Mouse (Mus musculus): ENCODE data around the gene Calm5. TPM values are rescaled to one million over a fixed set of nuclear protein-coding genes. Genes with fewer than 3 reads are reported as not detected.

The Calm5 gene
- polyA plus RNA-seq, 1 experiment from 2014 or later = not detected

- Histone ChIP-seq H3K27ac (ENCODE audit: low read depth, low read length) (no peak overlapping the region), H3K9ac (ENCODE audit: low read length) (no peak overlapping the region), H3K36me3 (ENCODE audit: control insufficient read depth, insufficient read depth, low read length) (no peaks in the 10 kb centered on the region), H3K9me3 (ENCODE audit: control insufficient read depth, low read length) (no peaks in the 10 kb centered on the region), H3K27me3 (ENCODE audit: control insufficient read depth, insufficient read depth, low read length) (no peaks in the 10 kb centered on the region), H3K4me2 (ENCODE audit: low read depth, low read length, severe bottlenecking) (no peak overlapping the region), H3K4me3 (ENCODE audit: low read depth, low read length) (no peak overlapping the region), H3K4me1 (replicated peaks; ENCODE audit: control insufficient read depth, insufficient read depth, low read length) (no peaks in the 10 kb centered on the region)
- DNase-seq (ENCODE audit: low spot score) (no peak), ATAC-seq (replicated peaks; ENCODE audit: low FRiP score) (no peak)
- WGBS = 92% methylated on average over 4 of the region's 4 CpGs
Observed at GRCm38 (mm10) chr13:3872832-3873231, 18.9 kb downstream of the Calm5 start.

GRCm38 (mm10) chr13:3876448-3876847, 22.5 kb downstream of the Calm5 start:
- Histone ChIP-seq H3K4me1 (replicated peaks; ENCODE audit: control insufficient read depth, insufficient read depth, low read length) (no peaks in the 10 kb centered on the region), H3K9ac (ENCODE audit: low read length) (no peak overlapping the region), H3K27ac (ENCODE audit: low read depth, low read length) (no peak overlapping the region), H3K36me3 (ENCODE audit: control insufficient read depth, insufficient read depth, low read length) (no peaks in the 10 kb centered on the region), H3K4me2 (ENCODE audit: low read depth, low read length, severe bottlenecking) (no peak overlapping the region), H3K27me3 (ENCODE audit: control insufficient read depth, insufficient read depth, low read length) (no peaks in the 10 kb centered on the region), H3K4me3 (ENCODE audit: low read depth, low read length) (no peak overlapping the region), H3K9me3 (ENCODE audit: control insufficient read depth, low read length) (no peaks in the 10 kb centered on the region)
- DNase-seq (ENCODE audit: low spot score) (no peak), ATAC-seq (replicated peaks; ENCODE audit: low FRiP score) (no peak)
- 83% methylated on average over 6 of the region's 6 CpGs for WGBS

GRCm38 (mm10) chr13:3877185-3877584, 23.2 kb downstream of the Calm5 start:
- DNase-seq (ENCODE audit: low spot score) = no peak
- Histone ChIP-seq H3K27me3 (ENCODE audit: control insufficient read depth, insufficient read depth, low read length) (no peaks in the 10 kb centered on the region), H3K9me3 (ENCODE audit: control insufficient read depth, low read length) (no peaks in the 10 kb centered on the region), H3K4me1 (replicated peaks; ENCODE audit: control insufficient read depth, insufficient read depth, low read length) (no peaks in the 10 kb centered on the region), H3K36me3 (ENCODE audit: control insufficient read depth, insufficient read depth, low read length) (peaks cover 2% of the 10 kb centered on the region; the same call in 1 of the 2 replicates), H3K4me2 (ENCODE audit: low read depth, low read length, severe bottlenecking) (no peak overlapping the region), H3K4me3 (ENCODE audit: low read depth, low read length) (no peak overlapping the region), H3K9ac (ENCODE audit: low read length) (no peak overlapping the region), H3K27ac (ENCODE audit: low read depth, low read length) (no peak overlapping the region)
- no peak for ATAC-seq (replicated peaks; ENCODE audit: low FRiP score)
- WGBS = 81% methylated on average over 6 of the region's 6 CpGs

GRCm38 (mm10) chr13:3877679-3878220, 23.8 kb downstream of the Calm5 start:
- Histone ChIP-seq H3K4me1 (replicated peaks; ENCODE audit: control insufficient read depth, insufficient read depth, low read length) (no peaks in the 10 kb centered on the region), H3K4me2 (ENCODE audit: low read depth, low read length, severe bottlenecking) (no peak overlapping the region), H3K36me3 (ENCODE audit: control insufficient read depth, insufficient read depth, low read length) (peaks cover 2% of the 10 kb centered on the region; the same call in 1 of the 2 replicates), H3K4me3 (ENCODE audit: low read depth, low read length) (no peak overlapping the region), H3K9ac (ENCODE audit: low read length) (no peak overlapping the region), H3K27me3 (ENCODE audit: control insufficient read depth, insufficient read depth, low read length) (no peaks in the 10 kb centered on the region), H3K9me3 (ENCODE audit: control insufficient read depth, low read length) (no peaks in the 10 kb centered on the region), H3K27ac (ENCODE audit: low read depth, low read length) (no peak overlapping the region)
- ATAC-seq (replicated peaks; ENCODE audit: low FRiP score) = no peak
- WGBS = 44% methylated on average over 4 of the region's 4 CpGs
- DNase-seq (ENCODE audit: low spot score) = no peak

- no peak overlapping the region for H3K27ac ChIP-seq (ENCODE audit: low read depth, low read length)
- no peak overlapping the region for H3K4me3 ChIP-seq (ENCODE audit: low read depth, low read length)
- H3K27me3 ChIP-seq (ENCODE audit: control insufficient read depth, insufficient read depth, low read length) = no peaks in the 10 kb centered on the region
- no peak for DNase-seq (ENCODE audit: low spot score)
- no peak overlapping the region for H3K9ac ChIP-seq (ENCODE audit: low read length)
- 91% methylated on average over 7 of the region's 7 CpGs for WGBS
- H3K36me3 ChIP-seq (ENCODE audit: control insufficient read depth, insufficient read depth, low read length) = peaks cover 9% of the 10 kb centered on the region; the same call in 1 of the 2 replicates
- ATAC-seq (replicated peaks; ENCODE audit: low FRiP score) = no peak
- H3K4me2 ChIP-seq (ENCODE audit: low read depth, low read length, severe bottlenecking) = no peak overlapping the region
- no peaks in the 10 kb centered on the region for H3K9me3 ChIP-seq (ENCODE audit: control insufficient read depth, low read length)
- no peaks in the 10 kb centered on the region for H3K4me1 ChIP-seq (replicated peaks; ENCODE audit: control insufficient read depth, insufficient read depth, low read length)
Observed at GRCm38 (mm10) chr13:3886663-3887062, 32.7 kb downstream of the Calm5 start.

GRCm38 (mm10) chr13:3889111-3889510, 35.1 kb downstream of the Calm5 start:
- H3K36me3 ChIP-seq (ENCODE audit: control insufficient read depth, insufficient read depth, low read length) = peaks cover 7% of the 10 kb centered on the region; the same call in 1 of the 2 replicates
- 88% methylated on average over 3 of the region's 3 CpGs for WGBS
- H3K4me2 ChIP-seq (ENCODE audit: low read depth, low read length, severe bottlenecking) = no peak overlapping the region

GRCm38 (mm10) chr13:3890061-3890460, 36.1 kb downstream of the Calm5 start:
- H3K36me3 ChIP-seq (ENCODE audit: control insufficient read depth, insufficient read depth, low read length) = peaks cover 7% of the 10 kb centered on the region; the same call in 1 of the 2 replicates
- H3K27me3 ChIP-seq (ENCODE audit: control insufficient read depth, insufficient read depth, low read length) = no peaks in the 10 kb centered on the region
- DNase-seq (ENCODE audit: low spot score) (no peak), ATAC-seq (replicated peaks; ENCODE audit: low FRiP score) (no peak)
- no peaks in the 10 kb centered on the region for H3K4me1 ChIP-seq (replicated peaks; ENCODE audit: control insufficient read depth, insufficient read depth, low read length)
- no peak overlapping the region for H3K9ac ChIP-seq (ENCODE audit: low read length)
- no peak overlapping the region for H3K4me3 ChIP-seq (ENCODE audit: low read depth, low read length)
- no peak overlapping the region for H3K27ac ChIP-seq (ENCODE audit: low read depth, low read length)
- WGBS = 68% methylated on average over 8 of the region's 8 CpGs
- no peaks in the 10 kb centered on the region for H3K9me3 ChIP-seq (ENCODE audit: control insufficient read depth, low read length)
- H3K4me2 ChIP-seq (ENCODE audit: low read depth, low read length, severe bottlenecking) = no peak overlapping the region

More at GRCm38 (mm10) chr13:3889111-3889510, 35.1 kb downstream of the Calm5 start:
- ATAC-seq (replicated peaks; ENCODE audit: low FRiP score) = no peak
- DNase-seq (ENCODE audit: low spot score) = no peak
- no peaks in the 10 kb centered on the region for H3K4me1 ChIP-seq (replicated peaks; ENCODE audit: control insufficient read depth, insufficient read depth, low read length)
- no peaks in the 10 kb centered on the region for H3K27me3 ChIP-seq (ENCODE audit: control insufficient read depth, insufficient read depth, low read length)
- no peak overlapping the region for H3K27ac ChIP-seq (ENCODE audit: low read depth, low read length)
- H3K9me3 ChIP-seq (ENCODE audit: control insufficient read depth, low read length) = no peaks in the 10 kb centered on the region
- H3K9ac ChIP-seq (ENCODE audit: low read length) = no peak overlapping the region
- H3K4me3 ChIP-seq (ENCODE audit: low read depth, low read length) = no peak overlapping the region

- DNase-seq (ENCODE audit: low spot score) (no peak), ATAC-seq (replicated peaks; ENCODE audit: low FRiP score) (no peak)
- no peak overlapping the region for H3K27ac ChIP-seq (ENCODE audit: low read depth, low read length)
- peaks cover 4% of the 10 kb centered on the region; the same call in 1 of the 2 replicates for H3K36me3 ChIP-seq (ENCODE audit: control insufficient read depth, insufficient read depth, low read length)
- no peaks in the 10 kb centered on the region for H3K4me1 ChIP-seq (replicated peaks; ENCODE audit: control insufficient read depth, insufficient read depth, low read length)
- H3K9me3 ChIP-seq (ENCODE audit: control insufficient read depth, low read length) = no peaks in the 10 kb centered on the region
- no peak overlapping the region for H3K9ac ChIP-seq (ENCODE audit: low read length)
- H3K4me2 ChIP-seq (ENCODE audit: low read depth, low read length, severe bottlenecking) = peak overlapping the region; percentile 59; the same call in 1 of the 2 replicates
- 68% methylated on average over 8 of the region's 8 CpGs for WGBS
- H3K27me3 ChIP-seq (ENCODE audit: control insufficient read depth, insufficient read depth, low read length) = no peaks in the 10 kb centered on the region
- H3K4me3 ChIP-seq (ENCODE audit: low read depth, low read length) = no peak overlapping the region; the same call in 1 of the 2 replicates
Observed at GRCm38 (mm10) chr13:3891479-3892087, 37.6 kb downstream of the Calm5 start.

GRCm38 (mm10) chr13:3892601-3893000, 38.6 kb downstream of the Calm5 start:
- DNase-seq (ENCODE audit: low spot score) (no peak), ATAC-seq (replicated peaks; ENCODE audit: low FRiP score) (no peak)
- peak overlapping the region; percentile 59 for H3K4me2 ChIP-seq (ENCODE audit: low read depth, low read length, severe bottlenecking)
- H3K4me1 ChIP-seq (replicated peaks; ENCODE audit: control insufficient read depth, insufficient read depth, low read length) = no peaks in the 10 kb centered on the region
- H3K4me3 ChIP-seq (ENCODE audit: low read depth, low read length) = peak overlapping the region; percentile 46
- H3K9ac ChIP-seq (ENCODE audit: low read length) = peak overlapping the region; percentile 58
- H3K27me3 ChIP-seq (ENCODE audit: control insufficient read depth, insufficient read depth, low read length) = no peaks in the 10 kb centered on the region
- peaks cover 3% of the 10 kb centered on the region; the same call in 1 of the 2 replicates for H3K36me3 ChIP-seq (ENCODE audit: control insufficient read depth, insufficient read depth, low read length)
- no peak overlapping the region for H3K27ac ChIP-seq (ENCODE audit: low read depth, low read length)
- 17% methylated on average over 7 of the region's 7 CpGs for WGBS
- no peaks in the 10 kb centered on the region for H3K9me3 ChIP-seq (ENCODE audit: control insufficient read depth, low read length)

Data from forebrain, embryonic 11.5 days (tissue).